Mouse (Mus musculus): ENCODE data around the gene Tbc1d1. TPM values are rescaled to one million over a fixed set of nuclear protein-coding genes. Genes with fewer than 3 reads are reported as not detected.

The Tbc1d1 gene
- polyA plus RNA-seq, 1 experiment from 2014 or later = 15.9 TPM

- no peak overlapping the region for H3K4me3 ChIP-seq
- H3K27ac ChIP-seq = no peak overlapping the region
- 78% methylated on average over 10 of the region's 10 CpGs for WGBS
- ATAC-seq = no peak
- H3K4me2 ChIP-seq = no peak overlapping the region
- no peaks in the 10 kb centered on the region for H3K9me3 ChIP-seq (replicated peaks)
- H3K27me3 ChIP-seq = peaks cover 6% of the 10 kb centered on the region; the same call in 1 of the 2 replicates
- H3K36me3 ChIP-seq (ENCODE audit: poor library complexity, severe bottlenecking) = no peaks in the 10 kb centered on the region
- no peak overlapping the region for H3K9ac ChIP-seq
- no peaks in the 10 kb centered on the region for H3K4me1 ChIP-seq
Observed at GRCm38 (mm10) chr5:64146384-64147005, 9.6 kb upstream of the Tbc1d1 start.

DNA sequence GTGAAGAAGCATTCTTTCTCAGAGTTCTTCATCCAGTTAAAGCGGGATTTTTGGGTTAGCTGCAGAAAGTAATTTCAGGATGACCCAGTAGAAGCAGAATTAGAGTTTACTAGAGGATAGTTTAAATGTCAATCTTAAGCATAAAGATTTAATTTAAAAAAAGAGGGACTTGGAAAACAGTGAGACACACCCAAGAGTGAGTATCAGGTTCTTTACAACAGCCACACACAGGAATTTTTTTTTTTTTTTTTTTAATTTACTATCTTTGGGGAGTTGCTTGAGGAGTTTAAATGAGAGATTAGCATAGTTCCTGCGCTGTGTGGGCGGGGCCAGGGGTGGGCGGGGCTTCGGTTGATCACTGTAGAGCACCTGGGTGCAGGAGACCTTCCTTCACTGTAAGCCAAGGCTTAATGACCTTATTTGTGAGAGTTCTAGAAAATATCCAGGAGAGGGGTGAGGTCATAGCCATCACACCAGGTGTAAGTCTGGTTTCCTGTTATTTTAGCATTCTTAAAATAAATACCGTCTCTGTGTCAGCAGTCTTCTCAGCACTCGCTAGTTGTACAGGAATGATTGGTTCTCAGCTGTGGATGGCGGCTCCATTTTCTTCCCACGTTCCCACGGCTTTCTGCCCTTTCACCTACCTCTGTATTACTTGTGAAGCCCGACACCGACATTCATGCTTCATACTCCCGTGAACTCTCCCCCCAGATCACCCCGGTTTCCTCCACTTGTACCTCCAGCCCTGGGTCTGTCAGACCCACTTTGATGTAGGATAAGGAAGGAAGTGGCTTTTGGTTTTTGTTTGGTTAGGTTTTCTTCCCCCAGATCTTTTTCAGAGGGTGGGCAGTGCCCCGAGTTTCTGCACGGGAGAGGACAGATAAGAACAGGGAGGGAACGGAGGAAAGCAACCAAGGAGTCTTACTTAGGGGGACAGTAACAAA, 6.6 kb upstream of the Tbc1d1 start:
- no peak; the same call in 1 of the 2 replicates for ATAC-seq
- Histone ChIP-seq H3K4me1 (no peaks in the 10 kb centered on the region), H3K4me3 (no peak overlapping the region), H3K4me2 (no peak overlapping the region), H3K27me3 (peaks cover 6% of the 10 kb centered on the region; the same call in 1 of the 2 replicates), H3K27ac (no peak overlapping the region), H3K9me3 (replicated peaks) (no peaks in the 10 kb centered on the region), H3K9ac (no peak overlapping the region), H3K36me3 (ENCODE audit: poor library complexity, severe bottlenecking) (no peaks in the 10 kb centered on the region)
- 44% methylated on average over 17 of the region's 17 CpGs for WGBS

DNA sequence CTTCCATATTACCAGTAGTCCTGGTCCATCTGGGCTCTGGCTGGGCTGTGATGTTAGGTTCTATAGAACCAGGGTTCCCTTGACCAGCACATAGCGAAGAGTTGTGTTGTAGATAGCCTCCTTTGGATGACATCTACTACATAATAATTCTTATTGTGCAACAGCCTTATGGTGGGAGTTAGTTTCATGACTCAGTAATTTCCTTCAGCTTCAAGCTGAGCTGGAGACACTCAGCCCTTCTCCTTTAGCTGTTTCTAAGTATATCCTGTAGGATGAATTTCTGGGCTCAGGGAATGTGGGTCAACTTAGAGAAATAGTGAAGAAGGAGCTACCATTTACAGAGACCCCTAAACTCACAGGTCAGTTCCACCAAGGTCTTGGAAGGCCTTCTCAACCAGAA, 2.8 kb upstream of the Tbc1d1 start:
- H3K27ac ChIP-seq = no peak overlapping the region
- H3K4me2 ChIP-seq = no peak overlapping the region
- H3K4me3 ChIP-seq = no peak overlapping the region
- WGBS = 91% methylated on average over 1 of the region's 1 CpGs
- H3K27me3 ChIP-seq = peaks cover 19% of the 10 kb centered on the region
- H3K4me1 ChIP-seq = no peaks in the 10 kb centered on the region; the same call in 1 of the 2 replicates
- no peaks in the 10 kb centered on the region for H3K9me3 ChIP-seq (replicated peaks)
- no peaks in the 10 kb centered on the region for H3K36me3 ChIP-seq (ENCODE audit: poor library complexity, severe bottlenecking)
- no peak for ATAC-seq
- no peak overlapping the region for H3K9ac ChIP-seq

GRCm38 (mm10) chr5:64156579-64156978, 474 bp downstream of the Tbc1d1 start:
- Histone ChIP-seq H3K9ac (no peak overlapping the region), H3K4me2 (no peak overlapping the region), H3K36me3 (ENCODE audit: poor library complexity, severe bottlenecking) (no peaks in the 10 kb centered on the region), H3K9me3 (replicated peaks) (no peaks in the 10 kb centered on the region), H3K27me3 (peaks cover 31% of the 10 kb centered on the region), H3K4me3 (no peak overlapping the region), H3K27ac (no peak overlapping the region), H3K4me1 (peaks cover 11% of the 10 kb centered on the region)
- no peak for ATAC-seq
- 67% methylated on average over 4 of the region's 4 CpGs for WGBS

DNA sequence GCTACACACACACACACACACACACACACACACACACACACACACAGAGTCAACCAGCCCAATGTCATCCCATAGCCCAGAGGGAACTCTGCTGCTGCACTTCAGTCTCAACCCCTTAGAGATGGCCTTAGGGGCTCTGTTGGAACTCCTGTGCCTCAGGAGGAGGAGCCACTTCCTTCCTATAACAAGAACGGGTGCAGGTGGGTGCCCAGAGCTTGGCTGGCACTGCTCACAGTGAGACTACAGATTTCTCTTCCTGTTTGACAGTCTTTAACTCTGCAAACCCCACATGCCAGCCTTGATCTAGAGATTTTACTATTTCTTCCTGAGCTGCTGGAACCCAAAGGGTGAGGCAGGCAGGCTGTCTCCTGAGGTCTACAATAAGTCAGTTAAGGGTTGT, 1.8 kb downstream of the Tbc1d1 start:
- 50% methylated on average over 1 of the region's 1 CpGs for WGBS
- Histone ChIP-seq H3K36me3 (ENCODE audit: poor library complexity, severe bottlenecking) (no peaks in the 10 kb centered on the region), H3K4me2 (no peak overlapping the region), H3K4me1 (peaks cover 11% of the 10 kb centered on the region), H3K4me3 (no peak overlapping the region), H3K9me3 (replicated peaks) (no peaks in the 10 kb centered on the region), H3K27me3 (peaks cover 39% of the 10 kb centered on the region), H3K27ac (no peak overlapping the region), H3K9ac (no peak overlapping the region)
- ATAC-seq = no peak

DNA sequence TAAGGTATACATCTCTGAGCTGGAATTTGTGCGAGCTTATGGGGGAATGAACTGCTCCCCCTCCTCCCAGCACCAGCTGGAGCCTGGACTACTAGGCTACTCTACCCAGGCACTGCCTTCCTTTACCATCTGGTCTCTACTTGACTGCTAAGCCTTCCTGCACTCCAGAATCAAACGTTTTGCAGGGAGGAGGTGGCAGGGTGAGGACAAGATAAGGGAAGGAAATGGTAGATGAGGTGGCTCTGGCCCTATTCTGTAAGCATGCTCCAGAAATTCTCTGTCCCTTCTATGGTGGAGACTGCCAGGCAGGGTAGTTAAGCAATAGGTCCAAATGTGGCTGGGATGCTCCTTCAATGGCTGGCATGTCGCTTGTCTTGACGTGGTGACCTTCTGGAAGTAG, 2.4 kb downstream of the Tbc1d1 start:
- H3K4me2 ChIP-seq = peak overlapping the region; percentile 100
- WGBS = 46% methylated on average over 4 of the region's 4 CpGs
- ATAC-seq = no peak
- peaks cover 39% of the 10 kb centered on the region for H3K27me3 ChIP-seq
- H3K36me3 ChIP-seq (ENCODE audit: poor library complexity, severe bottlenecking) = no peaks in the 10 kb centered on the region
- no peak overlapping the region for H3K4me3 ChIP-seq
- H3K9me3 ChIP-seq (replicated peaks) = no peaks in the 10 kb centered on the region
- no peak overlapping the region for H3K9ac ChIP-seq
- no peak overlapping the region for H3K27ac ChIP-seq
- H3K4me1 ChIP-seq = peaks cover 11% of the 10 kb centered on the region

DNA sequence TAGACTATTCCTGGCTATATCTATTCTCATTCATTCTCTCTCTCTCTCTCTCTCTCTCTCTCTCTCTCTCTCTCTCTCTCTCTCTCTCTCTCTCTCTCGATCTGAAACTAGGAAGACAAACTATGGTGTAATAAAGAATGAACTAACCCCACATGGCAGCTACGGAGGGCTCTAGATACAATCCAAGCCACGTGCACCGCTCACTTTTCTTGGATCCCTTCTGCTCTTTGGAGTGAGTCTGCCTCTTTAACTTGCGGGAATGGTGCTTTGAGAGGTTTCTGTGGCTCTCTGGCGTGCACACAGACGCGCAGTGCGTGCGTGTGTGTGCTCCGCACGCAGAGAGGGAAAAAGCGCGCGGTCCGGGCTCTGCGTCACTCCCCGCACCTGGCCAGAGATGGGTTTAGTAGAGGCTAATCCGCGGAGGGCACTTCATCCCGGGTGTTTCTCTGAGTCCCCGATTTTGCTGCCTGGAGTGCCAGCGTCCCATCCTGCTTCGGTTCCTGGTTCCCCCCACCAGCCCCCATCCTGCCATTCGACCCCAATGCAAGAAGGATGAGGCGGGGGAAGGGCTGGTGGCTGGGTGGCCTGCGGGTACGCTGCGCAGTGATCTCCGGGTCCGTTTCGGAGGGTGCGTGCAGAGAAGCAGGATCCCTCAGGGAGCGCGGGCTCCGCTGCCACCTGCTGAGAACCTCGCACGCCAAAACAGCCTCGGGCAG, 3.1 kb downstream of the Tbc1d1 start:
- H3K9me3 ChIP-seq (replicated peaks) = no peaks in the 10 kb centered on the region
- no peaks in the 10 kb centered on the region for H3K36me3 ChIP-seq (ENCODE audit: poor library complexity, severe bottlenecking)
- peaks cover 11% of the 10 kb centered on the region for H3K4me1 ChIP-seq
- under 1% methylated on average over 38 of the region's 39 CpGs for WGBS
- H3K9ac ChIP-seq = peak overlapping the region; percentile 74
- H3K4me2 ChIP-seq = peak overlapping the region; percentile 100
- H3K4me3 ChIP-seq = peak overlapping the region; percentile 55
- H3K27me3 ChIP-seq = peaks cover 39% of the 10 kb centered on the region
- H3K27ac ChIP-seq = no peak overlapping the region
- ATAC-seq = peak; percentile 71

GRCm38 (mm10) chr5:64159781-64160704, 3.9 kb downstream of the Tbc1d1 start:
- under 1% methylated on average over 54 of the region's 63 CpGs for WGBS
- peak overlapping the region; percentile 100 for H3K4me2 ChIP-seq
- peak; percentile 84 for ATAC-seq
- H3K4me3 ChIP-seq = peak overlapping the region; percentile 55
- H3K27me3 ChIP-seq = peaks cover 39% of the 10 kb centered on the region
- peaks cover 11% of the 10 kb centered on the region for H3K4me1 ChIP-seq
- no peaks in the 10 kb centered on the region for H3K36me3 ChIP-seq (ENCODE audit: poor library complexity, severe bottlenecking)
- H3K9me3 ChIP-seq (replicated peaks) = no peaks in the 10 kb centered on the region
- peak overlapping the region; percentile 74 for H3K9ac ChIP-seq
- H3K27ac ChIP-seq = no peak overlapping the region

DNA sequence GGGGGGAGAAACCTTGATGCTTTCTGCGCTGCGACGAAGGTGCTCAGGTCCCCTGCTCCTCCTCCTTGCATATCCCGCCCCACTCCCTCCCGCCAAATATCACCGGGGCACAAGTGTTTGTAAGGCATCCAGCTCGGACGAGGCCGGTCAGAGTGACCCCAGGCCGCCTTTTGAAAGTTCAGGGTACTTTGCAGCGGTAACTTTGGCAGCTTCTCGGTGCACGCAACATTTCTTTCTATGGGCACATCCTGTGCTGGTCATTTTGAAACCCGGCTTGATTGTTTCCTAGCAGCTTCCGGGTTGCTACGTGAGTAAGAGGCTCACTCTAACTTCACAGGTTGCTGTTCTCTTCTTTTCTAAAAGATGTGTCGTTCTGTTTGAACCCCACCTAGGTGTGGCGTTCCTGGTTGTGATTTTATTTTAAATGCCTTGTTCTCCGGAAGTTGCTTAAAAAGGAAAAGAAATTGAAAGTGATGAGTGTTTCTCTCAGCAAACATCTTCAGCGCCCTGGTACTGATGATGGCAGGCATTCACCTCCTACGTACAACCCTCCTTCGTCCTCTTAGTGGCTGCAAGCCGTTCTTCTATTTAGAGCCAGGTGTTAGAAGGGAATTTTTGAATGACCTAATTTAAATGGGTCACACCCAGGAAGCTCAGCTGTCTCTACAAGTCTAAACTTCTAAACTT, 4.7 kb downstream of the Tbc1d1 start:
- Histone ChIP-seq H3K9me3 (replicated peaks) (no peaks in the 10 kb centered on the region), H3K27ac (no peak overlapping the region), H3K36me3 (ENCODE audit: poor library complexity, severe bottlenecking) (no peaks in the 10 kb centered on the region), H3K9ac (peak overlapping the region; percentile 74), H3K4me2 (peak overlapping the region; percentile 100), H3K4me3 (peak overlapping the region; percentile 55), H3K4me1 (peaks cover 11% of the 10 kb centered on the region), H3K27me3 (peaks cover 39% of the 10 kb centered on the region)
- no peak for ATAC-seq
- WGBS = 1% methylated on average over 23 of the region's 23 CpGs

DNA sequence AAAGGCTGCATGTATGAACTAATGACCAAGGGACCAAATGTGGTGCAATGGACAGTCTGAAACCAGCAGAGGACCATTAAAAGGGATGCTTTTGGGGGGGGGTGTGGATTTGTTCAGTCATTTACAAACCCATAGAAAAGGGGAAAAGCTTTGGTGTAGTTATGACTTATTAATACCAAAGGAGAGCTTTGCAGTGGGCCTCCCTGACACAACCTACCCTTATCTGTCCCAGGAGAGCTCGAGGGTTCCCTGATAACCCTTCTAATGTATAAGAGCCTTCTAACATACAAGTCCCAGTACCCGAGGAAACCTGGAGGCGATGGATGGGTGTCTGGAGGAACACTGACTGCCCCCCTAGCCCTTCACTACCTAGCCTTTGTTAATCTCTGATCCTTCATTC, 5.8 kb downstream of the Tbc1d1 start:
- no peak for ATAC-seq
- Histone ChIP-seq H3K4me1 (peaks cover 11% of the 10 kb centered on the region), H3K9ac (no peak overlapping the region), H3K9me3 (replicated peaks) (no peaks in the 10 kb centered on the region), H3K27ac (no peak overlapping the region), H3K4me3 (no peak overlapping the region), H3K4me2 (0 out of 2 replicates have a peak overlapping the region, but pooled peaks have one; percentile 100), H3K27me3 (peaks cover 34% of the 10 kb centered on the region), H3K36me3 (ENCODE audit: poor library complexity, severe bottlenecking) (no peaks in the 10 kb centered on the region)
- 87% methylated on average over 3 of the region's 3 CpGs for WGBS

DNA sequence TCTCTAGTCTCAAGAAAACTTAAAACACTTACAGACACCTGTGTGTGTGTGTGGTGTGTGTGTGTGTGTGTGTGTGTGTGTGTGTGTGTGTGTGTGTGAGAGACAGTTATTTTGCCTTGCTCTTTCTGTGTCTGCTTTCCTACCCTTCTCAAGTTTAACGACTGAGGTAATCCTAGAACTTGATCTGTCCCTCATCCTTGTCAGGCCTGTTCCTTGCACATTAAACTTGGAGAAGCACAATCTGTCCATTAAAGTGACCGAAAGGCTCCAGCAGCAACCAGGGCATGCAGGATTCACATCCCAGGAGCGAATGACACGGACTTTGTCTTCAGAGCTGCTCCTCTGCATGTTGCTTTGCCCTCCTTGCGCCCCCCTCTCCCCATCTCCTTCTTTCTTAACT, 6.5 kb downstream of the Tbc1d1 start:
- no peaks in the 10 kb centered on the region for H3K9me3 ChIP-seq (replicated peaks)
- no peak overlapping the region for H3K4me2 ChIP-seq
- H3K4me1 ChIP-seq = peaks cover 11% of the 10 kb centered on the region
- H3K36me3 ChIP-seq (ENCODE audit: poor library complexity, severe bottlenecking) = no peaks in the 10 kb centered on the region
- H3K27ac ChIP-seq = no peak overlapping the region
- 91% methylated on average over 5 of the region's 5 CpGs for WGBS
- no peak overlapping the region for H3K9ac ChIP-seq
- H3K4me3 ChIP-seq = no peak overlapping the region
- peaks cover 32% of the 10 kb centered on the region for H3K27me3 ChIP-seq
- ATAC-seq = no peak
